Mouse (Mus musculus): ENCODE results near the gene Spats2l. TPM values are rescaled to one million over a fixed set of nuclear protein-coding genes. Genes with fewer than 3 reads are reported as not detected.

Spats2l gene
- polyA plus RNA-seq, 1 experiment from 2014 or later: 73.1 TPM

- Histone ChIP-seq H3K9me3 (ENCODE audit: low read length) (no peaks in the 10 kb centered on the region), H3K27ac (ENCODE audit: low read length) (0 out of 2 replicates have a peak overlapping the region, but pooled peaks have one; percentile 16), H3K4me3 (ENCODE audit: low read depth, low read length) (no peak overlapping the region), H3K36me3 (ENCODE audit: insufficient read depth, low read length) (no peaks in the 10 kb centered on the region), H3K4me2 (replicated peaks; ENCODE audit: low read depth, low read length) (peak overlapping the region; percentile 20), H3K9ac (replicated peaks; ENCODE audit: low read depth) (0 out of 2 replicates have a peak overlapping the region, but pooled peaks have one; percentile 27), H3K4me1 (ENCODE audit: insufficient read depth, low read depth, low read length) (peaks cover 5% of the 10 kb centered on the region; the same call in 1 of the 2 replicates), H3K27me3 (replicated peaks; ENCODE audit: insufficient read depth, low read length) (no peaks in the 10 kb centered on the region)
- ATAC-seq (peak; percentile 83), DNase-seq (ENCODE audit: low spot score) (peak; percentile 82)
- 41% methylated on average over 3 of the region's 3 CpGs for WGBS
- TF ChIP-seq EP300 (IDR thresholded peaks at IDR 0.05) (0 out of 2 replicates have a peak, but pooled peaks have one; percentile 22), CTCF (IDR thresholded peaks at IDR 0.05) (no peak)
Observed at GRCm38 (mm10) chr1:57849916-57850315, 76.0 kb downstream of the Spats2l start.

- TF ChIP-seq CTCF (IDR thresholded peaks at IDR 0.05) (no peak), EP300 (IDR thresholded peaks at IDR 0.05) (no peak)
- WGBS: 70% methylated on average over 6 of the region's 6 CpGs
- Histone ChIP-seq H3K9ac (replicated peaks; ENCODE audit: low read depth) (no peak overlapping the region), H3K36me3 (ENCODE audit: insufficient read depth, low read length) (no peaks in the 10 kb centered on the region), H3K4me3 (ENCODE audit: low read depth, low read length) (no peak overlapping the region), H3K9me3 (ENCODE audit: low read length) (no peaks in the 10 kb centered on the region), H3K4me1 (ENCODE audit: insufficient read depth, low read depth, low read length) (peaks cover 5% of the 10 kb centered on the region; the same call in 1 of the 2 replicates), H3K4me2 (replicated peaks; ENCODE audit: low read depth, low read length) (no peak overlapping the region; the same call in 1 of the 2 replicates), H3K27ac (ENCODE audit: low read length) (0 out of 2 replicates have a peak overlapping the region, but pooled peaks have one; percentile 54), H3K27me3 (replicated peaks; ENCODE audit: insufficient read depth, low read length) (no peaks in the 10 kb centered on the region)
- ATAC-seq (no peak), DNase-seq (ENCODE audit: low spot score) (peak; percentile 10)
Observed at GRCm38 (mm10) chr1:57851871-57852270, 77.9 kb downstream of the Spats2l start.

GRCm38 (mm10) chr1:57852562-57853271, 78.8 kb downstream of the Spats2l start:
- WGBS: 30% methylated on average over 12 of the region's 12 CpGs
- Histone ChIP-seq H3K36me3 (ENCODE audit: insufficient read depth, low read length) (no peaks in the 10 kb centered on the region), H3K9ac (replicated peaks; ENCODE audit: low read depth) (no peak overlapping the region; the same call in 1 of the 2 replicates), H3K4me2 (replicated peaks; ENCODE audit: low read depth, low read length) (peak overlapping the region; percentile 40), H3K27ac (ENCODE audit: low read length) (peak overlapping the region; percentile 54), H3K27me3 (replicated peaks; ENCODE audit: insufficient read depth, low read length) (no peaks in the 10 kb centered on the region), H3K9me3 (ENCODE audit: low read length) (no peaks in the 10 kb centered on the region), H3K4me3 (ENCODE audit: low read depth, low read length) (peak overlapping the region; percentile 22), H3K4me1 (ENCODE audit: insufficient read depth, low read depth, low read length) (peaks cover 5% of the 10 kb centered on the region; the same call in 1 of the 2 replicates)
- peak; percentile 62 for ATAC-seq
- DNase-seq (ENCODE audit: low spot score): peak; percentile 69
- TF ChIP-seq CTCF (IDR thresholded peaks at IDR 0.05) (no peak), EP300 (IDR thresholded peaks at IDR 0.05) (peak; percentile 39; the same call in 1 of the 2 replicates)

- Histone ChIP-seq H3K27me3 (replicated peaks; ENCODE audit: insufficient read depth, low read length) (no peaks in the 10 kb centered on the region), H3K9me3 (ENCODE audit: low read length) (no peaks in the 10 kb centered on the region), H3K27ac (ENCODE audit: low read length) (no peak overlapping the region), H3K9ac (replicated peaks; ENCODE audit: low read depth) (no peak overlapping the region), H3K4me1 (ENCODE audit: insufficient read depth, low read depth, low read length) (peaks cover 2% of the 10 kb centered on the region; the same call in 1 of the 2 replicates), H3K4me2 (replicated peaks; ENCODE audit: low read depth, low read length) (no peak overlapping the region), H3K4me3 (ENCODE audit: low read depth, low read length) (no peak overlapping the region), H3K36me3 (ENCODE audit: insufficient read depth, low read length) (no peaks in the 10 kb centered on the region)
- DNase-seq (ENCODE audit: low spot score) (no peak), ATAC-seq (no peak)
- no peak for TF ChIP-seq EP300 (IDR thresholded peaks at IDR 0.05)
- TF ChIP-seq CTCF (IDR thresholded peaks at IDR 0.05): no peak
- 70% methylated on average over 5 of the region's 5 CpGs for WGBS
Observed at GRCm38 (mm10) chr1:57857799-57858198, 83.8 kb downstream of the Spats2l start.

GRCm38 (mm10) chr1:57862024-57862423, 88.1 kb downstream of the Spats2l start:
- Histone ChIP-seq H3K9me3 (ENCODE audit: low read length) (no peaks in the 10 kb centered on the region), H3K4me3 (ENCODE audit: low read depth, low read length) (no peak overlapping the region), H3K4me2 (replicated peaks; ENCODE audit: low read depth, low read length) (no peak overlapping the region), H3K4me1 (ENCODE audit: insufficient read depth, low read depth, low read length) (no peaks in the 10 kb centered on the region), H3K27ac (ENCODE audit: low read length) (no peak overlapping the region), H3K36me3 (ENCODE audit: insufficient read depth, low read length) (no peaks in the 10 kb centered on the region), H3K27me3 (replicated peaks; ENCODE audit: insufficient read depth, low read length) (no peaks in the 10 kb centered on the region), H3K9ac (replicated peaks; ENCODE audit: low read depth) (no peak overlapping the region)
- 93% methylated on average over 4 of the region's 4 CpGs for WGBS
- TF ChIP-seq EP300 (IDR thresholded peaks at IDR 0.05): no peak
- no peak for TF ChIP-seq CTCF (IDR thresholded peaks at IDR 0.05)
- ATAC-seq (peak; percentile 50), DNase-seq (ENCODE audit: low spot score) (peak; percentile 79)

GRCm38 (mm10) chr1:57868651-57869050, 94.7 kb downstream of the Spats2l start:
- Histone ChIP-seq H3K9me3 (ENCODE audit: low read length) (no peaks in the 10 kb centered on the region), H3K9ac (replicated peaks; ENCODE audit: low read depth) (no peak overlapping the region), H3K27me3 (replicated peaks; ENCODE audit: insufficient read depth, low read length) (no peaks in the 10 kb centered on the region), H3K4me3 (ENCODE audit: low read depth, low read length) (no peak overlapping the region), H3K36me3 (ENCODE audit: insufficient read depth, low read length) (no peaks in the 10 kb centered on the region), H3K27ac (ENCODE audit: low read length) (no peak overlapping the region), H3K4me2 (replicated peaks; ENCODE audit: low read depth, low read length) (no peak overlapping the region), H3K4me1 (ENCODE audit: insufficient read depth, low read depth, low read length) (no peaks in the 10 kb centered on the region)
- DNase-seq (ENCODE audit: low spot score) (peak; percentile 63), ATAC-seq (peak; percentile 56; the same call in 1 of the 2 replicates)
- WGBS: 33% methylated on average over 13 of the region's 13 CpGs
- TF ChIP-seq CTCF (IDR thresholded peaks at IDR 0.05): no peak
- no peak for TF ChIP-seq EP300 (IDR thresholded peaks at IDR 0.05)
